Mouse (Mus musculus) bone marrow macrophage, adult 2 months (primary cell): ENCODE measurements around the gene Mtf1. TPM values are rescaled to one million over a fixed set of nuclear protein-coding genes. Genes with fewer than 3 reads are reported as not detected.

Source experiments
- H3K27ac ChIP-seq: 2 replicates; pipeline ENCODE4 v1.5.1; 2012; ENCODE audit warnings: low read depth, low read length; ENCODE audit not compliant: insufficient read depth
- H3K4me1 ChIP-seq: 2 replicates; pipeline ENCODE4 v1.6.1; 2012; ENCODE audit warnings: low read length; ENCODE audit not compliant: control insufficient read depth, insufficient read depth
- H3K4me3 ChIP-seq: 2 replicates; pipeline ENCODE4 v1.5.1; 2012; ENCODE audit warnings: mild to moderate bottlenecking, low read length, moderate library complexity; ENCODE audit not compliant: insufficient read depth
- CTCF ChIP-seq: IDR thresholded peaks from 2 replicates; pipeline ENCODE4 v1.5.1; 2012; ENCODE audit warnings: low read depth, mild to moderate bottlenecking, low read length, moderate library complexity
- POLR2A ChIP-seq: IDR thresholded peaks from 2 replicates; pipeline ENCODE4 v1.6.1; 2012; ENCODE audit warnings: mild to moderate bottlenecking, low read depth, low read length, borderline replicate concordance
- polyA plus RNA-seq: library from polyadenylated mRNA; stranded (reverse); fragments of >200 nt; gene quantifications from 2 replicates; pipeline ENCODE4 v1.2.4, GENCODE M21; 2012; ENCODE audit not compliant: missing spikeins, insufficient read depth, insufficient read length

Gene Mtf1
- polyA plus RNA-seq, 1 experiment = 13.1 TPM

- no peak overlapping the region for H3K4me3 ChIP-seq
Observed at GRCm38 (mm10) chr4:124796141-124796540, 5.8 kb upstream of the Mtf1 start.

GRCm38 (mm10) chr4:124796913-124797312 is 5.0 kb upstream of the Mtf1 start:
- TF ChIP-seq POLR2A = no peak
- no peak for TF ChIP-seq CTCF
- no peak overlapping the region for H3K27ac ChIP-seq
- peaks cover 2% of the 10 kb centered on the region; the same call in 1 of the 2 replicates for H3K4me1 ChIP-seq
- no peak overlapping the region for H3K4me3 ChIP-seq

More at GRCm38 (mm10) chr4:124796141-124796540, 5.8 kb upstream of the Mtf1 start:
- TF ChIP-seq POLR2A (no peak), CTCF (no peak)
- no peaks in the 10 kb centered on the region for H3K4me1 ChIP-seq
- no peak overlapping the region for H3K27ac ChIP-seq

- TF ChIP-seq CTCF (no peak), POLR2A (no peak; the same call in 1 of the 2 replicates)
- Histone ChIP-seq H3K27ac (peak overlapping the region; percentile 99), H3K4me3 (peak overlapping the region; percentile 100), H3K4me1 (peaks cover 2% of the 10 kb centered on the region; the same call in 1 of the 2 replicates)
Observed at GRCm38 (mm10) chr4:124802309-124803260, 681 bp downstream of the Mtf1 start.

GRCm38 (mm10) chr4:124803406-124803805 is 1.5 kb downstream of the Mtf1 start:
- Histone ChIP-seq H3K27ac (no peak overlapping the region), H3K4me3 (peak overlapping the region; percentile 100), H3K4me1 (peaks cover 5% of the 10 kb centered on the region)
- TF ChIP-seq POLR2A = no peak
- no peak for TF ChIP-seq CTCF

GRCm38 (mm10) chr4:124808511-124808910 is 6.6 kb downstream of the Mtf1 start:
- Histone ChIP-seq H3K4me1 (peaks cover 42% of the 10 kb centered on the region), H3K4me3 (no peak overlapping the region), H3K27ac (no peak overlapping the region)
- no peak for TF ChIP-seq POLR2A
- no peak for TF ChIP-seq CTCF

GRCm38 (mm10) chr4:124809136-124809883 is 7.4 kb downstream of the Mtf1 start:
- no peak for TF ChIP-seq POLR2A
- TF ChIP-seq CTCF = no peak
- Histone ChIP-seq H3K27ac (no peak overlapping the region), H3K4me3 (no peak overlapping the region), H3K4me1 (peaks cover 45% of the 10 kb centered on the region)

GRCm38 (mm10) chr4:124810056-124810455 is 8.2 kb downstream of the Mtf1 start:
- H3K4me1 ChIP-seq = peaks cover 45% of the 10 kb centered on the region
- H3K27ac ChIP-seq = no peak overlapping the region
- TF ChIP-seq CTCF (no peak), POLR2A (no peak)
- no peak overlapping the region for H3K4me3 ChIP-seq

- TF ChIP-seq CTCF = no peak
- no peak for TF ChIP-seq POLR2A
- no peak overlapping the region for H3K4me3 ChIP-seq
- no peak overlapping the region for H3K27ac ChIP-seq
- H3K4me1 ChIP-seq = peaks cover 45% of the 10 kb centered on the region
Observed at GRCm38 (mm10) chr4:124811347-124811975, 9.6 kb downstream of the Mtf1 start.

- TF ChIP-seq POLR2A = no peak
- TF ChIP-seq CTCF = no peak
- peaks cover 24% of the 10 kb centered on the region for H3K4me1 ChIP-seq
- H3K4me3 ChIP-seq = no peak overlapping the region
- H3K27ac ChIP-seq = no peak overlapping the region
Observed at GRCm38 (mm10) chr4:124815901-124816300, 14.0 kb downstream of the Mtf1 start.
